Mouse (Mus musculus): ENCODE results near the gene Entr1.

- TF ChIP-seq GATA1 (IDR thresholded peaks at IDR 0.05; ENCODE audit: borderline replicate concordance, low read length) (no peak), FLI1 (IDR thresholded peaks at IDR 0.05; ENCODE audit: low read length) (no peak)
Measured at GRCm38 (mm10) chr2:26338302-26339203, 50.6 kb downstream of the Entr1 start.
